Mouse (Mus musculus): ENCODE results near the gene Meig1. TPM values are rescaled to one million over a fixed set of nuclear protein-coding genes. Genes with fewer than 3 reads are reported as not detected.
"Not testable (repeated sequence)": the region's sequence is repeated elsewhere in the genome, so short reads cannot be mapped to it uniquely, and the experiment has no call there.

Meig1 gene
- total RNA-seq, 2 experiments from 2014 or later = not detected

- intact Hi-C loops (cut with DNase I) = loop anchor here (5.0 kb wide), 2 partner anchors 128 to 298 kb away; no protein-coding TSS in a partner anchor
- Histone ChIP-seq H3K27ac (no peak overlapping the region), H3K4me3 (no peak overlapping the region)
- TF ChIP-seq CTCF (IDR thresholded peaks at IDR 0.05) = no peak
- DNase-seq = no peak
These were observed 6.8 kb downstream of the Meig1 start for GRCm38 (mm10) chr2:3415676-3416075.

DNA sequence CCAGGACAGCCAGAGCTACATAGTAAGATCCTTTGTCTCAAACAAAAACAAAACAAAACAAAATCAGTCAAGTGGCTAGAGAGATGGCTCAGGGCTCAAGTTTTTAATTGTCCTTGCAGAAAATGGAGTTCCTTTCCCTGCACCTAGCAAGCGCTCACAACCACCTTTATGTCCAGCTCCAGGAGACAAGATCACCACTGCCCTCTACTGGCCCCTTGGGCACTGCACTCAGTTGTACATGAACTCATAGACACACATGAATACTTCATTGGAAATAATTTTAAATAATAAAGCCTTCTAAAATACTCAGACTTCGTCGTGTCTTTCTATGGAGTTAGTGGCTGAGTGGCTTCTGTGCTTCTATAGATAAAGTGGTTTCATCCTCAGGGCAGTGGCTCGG, 8.2 kb downstream of the Meig1 start:
- TF ChIP-seq CTCF (IDR thresholded peaks at IDR 0.05) = peak; percentile 78
- no peak overlapping the region for H3K4me3 ChIP-seq
- peak; percentile 51 for DNase-seq
- intact Hi-C loops (cut with DNase I) = no loop called here
- no peak overlapping the region for H3K27ac ChIP-seq

- intact Hi-C loops (cut with DNase I) = no loop called here
- no peak for DNase-seq
- Histone ChIP-seq H3K27ac (no peak overlapping the region), H3K4me3 (no peak overlapping the region)
- TF ChIP-seq CTCF (IDR thresholded peaks at IDR 0.05) = no peak
These were observed 14.7 kb downstream of the Meig1 start for GRCm38 (mm10) chr2:3407756-3408155.

DNA sequence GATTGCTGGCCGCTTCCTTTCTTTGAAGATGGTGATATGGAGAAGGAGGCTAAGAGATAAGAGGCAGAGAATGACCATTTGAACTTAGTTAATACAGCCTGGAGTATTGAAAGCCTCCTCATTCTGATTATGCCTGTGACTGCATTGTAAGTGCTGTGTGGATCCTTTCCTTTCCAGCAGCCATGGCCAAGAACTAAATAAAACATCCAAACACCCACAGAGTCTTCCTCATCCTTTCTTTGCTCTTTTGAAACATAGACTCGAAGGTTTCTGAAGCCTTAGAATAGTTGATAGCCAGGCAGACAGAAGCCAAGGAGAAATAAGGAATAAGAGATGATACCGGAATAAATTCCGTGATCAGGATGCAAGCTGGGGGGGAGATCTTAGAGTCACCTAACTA, 16.5 kb downstream of the Meig1 start:
- Histone ChIP-seq H3K4me3 (no peak overlapping the region), H3K27ac (no peak overlapping the region)
- TF ChIP-seq CTCF (IDR thresholded peaks at IDR 0.05) = no peak
- intact Hi-C loops (cut with DNase I) = no loop called here
- no peak for DNase-seq

- intact Hi-C loops (cut with DNase I); H3K27ac ChIP-seq; DNase-seq; H3K4me3 ChIP-seq: not testable (repeated sequence)
These were observed 25.3 kb downstream of the Meig1 start, which contains the start of gene Olah for GRCm38 (mm10) chr2:3397110-3397509. TSS of gene Olah (minus strand) at chr2:3397210.

- intact Hi-C loops (cut with DNase I) = no loop called here
- H3K4me3 ChIP-seq = no peak overlapping the region
- no peak overlapping the region for H3K27ac ChIP-seq
- no peak for DNase-seq
- TF ChIP-seq CTCF (IDR thresholded peaks at IDR 0.05) = no peak
These were observed 30.5 kb downstream of the Meig1 start for GRCm38 (mm10) chr2:3391945-3392344.

- TF ChIP-seq CTCF (IDR thresholded peaks at IDR 0.05) = no peak
- intact Hi-C loops (cut with DNase I) = no loop called here
- no peak for DNase-seq
- no peak overlapping the region for H3K27ac ChIP-seq
- no peak overlapping the region for H3K4me3 ChIP-seq
These were observed 35.2 kb downstream of the Meig1 start for GRCm38 (mm10) chr2:3387105-3387860.

DNA sequence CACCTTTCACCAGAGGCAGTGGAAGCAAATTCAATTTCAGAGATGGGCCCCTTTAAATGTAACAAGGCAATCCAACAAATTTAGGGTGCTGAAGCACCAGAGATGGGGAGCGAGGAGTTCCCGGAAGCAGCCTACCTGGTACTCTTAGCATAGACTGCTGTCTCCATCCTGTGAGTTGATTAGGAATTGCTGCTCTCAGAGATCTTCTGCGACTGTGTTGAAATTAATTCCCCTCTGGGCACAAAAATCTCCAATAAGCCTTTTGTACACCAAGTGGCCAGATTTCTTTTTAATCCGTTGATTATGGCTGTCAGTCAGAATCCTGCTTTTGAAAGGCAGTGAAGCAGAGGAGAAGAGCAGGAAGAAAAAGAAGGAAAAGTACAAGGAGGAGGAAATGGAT, 57.3 kb downstream of the Meig1 start:
- peak; percentile 31; the same call in 1 of the 2 replicates for TF ChIP-seq CTCF (IDR thresholded peaks at IDR 0.05)
- Histone ChIP-seq H3K4me3 (no peak overlapping the region), H3K27ac (no peak overlapping the region)
- DNase-seq = no peak
- intact Hi-C loops (cut with DNase I) = no loop called here

- intact Hi-C loops (cut with DNase I) = no loop called here
- no peak for TF ChIP-seq CTCF (IDR thresholded peaks at IDR 0.05)
- no peak for DNase-seq
- no peak overlapping the region for H3K4me3 ChIP-seq
- H3K27ac ChIP-seq = no peak overlapping the region
These were observed 61.4 kb downstream of the Meig1 start for GRCm38 (mm10) chr2:3361067-3361466.

Other genes starting within 250 kb of the Meig1 start
- 10 to 100 TPM; 11.0 to 12.9 TPM for gene Nmt2, start 138.4 kb downstream of the Meig1 start, total RNA-seq (2021)
- gene Rpp38, start 90.0 kb downstream of the Meig1 start, total RNA-seq (2021) = 1 to 10 TPM; 6.8 to 7.3 TPM
- gene Acbd7, start 86.5 kb downstream of the Meig1 start, total RNA-seq (2021) = under 1 TPM in 1 of 2 experiments, not detected in 1; 0.64 TPM
- not detected for gene Olah, start 25.4 kb downstream of the Meig1 start, total RNA-seq (2021)
- gene Dclre1c, start 1.5 kb upstream of the Meig1 start, total RNA-seq (2021) = 1 to 10 TPM; 2.3 to 3.5 TPM
- 1 to 10 TPM in 1 of 2 experiments, under 1 TPM in 1; 0.71 to 1.3 TPM for gene Suv39h2, start 52.4 kb upstream of the Meig1 start, total RNA-seq (2021)
- gene Gm45902, start 90.1 kb upstream of the Meig1 start, total RNA-seq (2021) = under 1 TPM; 0.70 to 0.89 TPM
- 10 to 100 TPM in 1 of 2 experiments, 1 to 10 TPM in 1; 9.4 to 12.0 TPM for gene Hspa14, start 90.2 kb upstream of the Meig1 start, total RNA-seq (2021)
- 10 to 100 TPM; 41.3 to 46.6 TPM for gene Cdnf, start 90.4 kb upstream of the Meig1 start, total RNA-seq (2021)
- gene Fam107b, start 147.8 kb upstream of the Meig1 start, total RNA-seq (2021) = 1 to 10 TPM; 1.3 to 4.3 TPM